Mouse (Mus musculus) embryonic facial prominence, embryonic 14.5 days (tissue): Measurements from ENCODE around the gene Lss. TPM values are rescaled to one million over a fixed set of nuclear protein-coding genes. Genes with fewer than 3 reads are reported as not detected.
A peak's percentile ranks its signal among the peaks of the same experiment; 100 is the strongest.

Source experiments
- ATAC-seq: fragments of 200-750 bp; cut with Nextera tagmentation; 2 replicates; pipeline ENCODE4 v1.8.0; 2017; ENCODE audit warnings: low read depth, moderate number of reproducible peaks, moderate TSS enrichment
- DNase-seq: peaks from one replicate; pipeline ENCODE4 v3.0.0-alpha.2; 2015; ENCODE audit warnings: low spot score
- H3K27ac ChIP-seq: fragments of 300-500 bp; sonication (generic); replicated peaks from 2 replicates; pipeline ENCODE4 v1.5.1; 2014; ENCODE audit warnings: low read depth, mild to moderate bottlenecking, low read length, moderate library complexity
- H3K27me3 ChIP-seq: fragments of 300-500 bp; sonication (generic); replicated peaks from 2 replicates; pipeline ENCODE4 v1.6.1; 2014; ENCODE audit warnings: low read length; ENCODE audit not compliant: control insufficient read depth, insufficient read depth
- H3K36me3 ChIP-seq: fragments of 300-500 bp; sonication (generic); 2 replicates; pipeline ENCODE4 v1.6.1; 2014; ENCODE audit warnings: low read length, mixed read lengths; ENCODE audit not compliant: control insufficient read depth, insufficient read depth
- H3K4me1 ChIP-seq: fragments of 300-500 bp; sonication (generic); 2 replicates; pipeline ENCODE4 v1.6.1; 2014; ENCODE audit warnings: antibody characterized with exemption, low read length; ENCODE audit not compliant: control insufficient read depth, insufficient read depth
- H3K4me2 ChIP-seq: fragments of 300-500 bp; sonication (generic); 2 replicates; pipeline ENCODE4 v1.6.1; 2014; ENCODE audit warnings: low read depth, mild to moderate bottlenecking, low read length, moderate library complexity, mixed read lengths
- H3K4me3 ChIP-seq: fragments of 300-500 bp; sonication (generic); 2 replicates; pipeline ENCODE4 v1.5.1; 2014; ENCODE audit warnings: low read depth, mild to moderate bottlenecking, low read length
- H3K9ac ChIP-seq: fragments of 300-500 bp; sonication (generic); 2 replicates; pipeline ENCODE4 v1.6.1; 2014; ENCODE audit warnings: low read depth, mild to moderate bottlenecking, low read length, moderate library complexity, mixed read lengths
- H3K9me3 ChIP-seq: fragments of 300-500 bp; sonication (generic); 2 replicates; pipeline ENCODE4 v1.6.1; 2016; ENCODE audit warnings: low read length; ENCODE audit not compliant: control insufficient read depth
- WGBS: fragments of 180-500 bp; shearing (Covaris S2); extraction: QIAGEN DNeasy Blood & Tissue Kit; methylation state at CpG from one replicate; pipeline ENCODE4 v1.1.7; 2014; 5-methylcytosine and 5-hydroxymethylcytosine counted together
- polyA plus RNA-seq: library from polyadenylated mRNA; unstranded; fragments of >200 nt; fragmentation: Nextera tagmentation; extraction: Ambion mirVana; gene quantifications from 2 replicates; pipeline ENCODE4 v1.2.1, GENCODE M21; 2014

Gene Lss
- polyA plus RNA-seq: 19.2 and 27.9 TPM in 2 replicates

DNA sequence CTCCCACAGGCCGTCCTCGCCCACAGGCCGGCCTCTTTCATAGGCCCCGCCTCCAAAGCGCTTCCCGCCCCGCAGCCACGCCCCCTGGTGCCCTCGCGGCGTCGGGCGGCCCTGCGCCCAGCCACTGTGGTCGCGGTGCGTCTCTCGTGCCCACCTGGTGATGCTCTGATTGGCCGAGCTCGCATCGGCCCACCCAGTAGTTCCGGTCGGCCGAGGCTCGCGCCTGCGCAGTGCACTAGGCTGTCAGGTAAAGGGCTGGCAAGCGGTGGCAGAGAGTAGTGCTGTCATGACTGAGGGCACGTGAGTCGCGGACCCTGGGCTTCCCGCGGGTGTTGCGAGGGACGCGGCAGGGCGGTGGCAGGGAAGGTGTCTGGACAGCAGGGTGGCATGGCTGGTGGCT is at the start of gene Lss:
Lss (plus strand) TSS at position 214 of the 400 bp plus-strand sequence.
- Histone ChIP-seq H3K4me3 (peak within 1 kb of the TSS; percentile 77), H3K36me3 (peaks cover 30% of the 10 kb centered on the region), H3K27me3 (no peaks in the 10 kb centered on the region), H3K4me2 (peak within 1 kb of the TSS; percentile 90), H3K9ac (peak within 1 kb of the TSS; percentile 76), H3K27ac (peak within 1 kb of the TSS; percentile 50), H3K9me3 (no peaks in the 10 kb centered on the region), H3K4me1 (no peaks in the 10 kb centered on the region)
- ATAC-seq: peak; percentile 100
- peak; percentile 98 for DNase-seq
- under 1% methylated on average over 20 of the region's 37 CpGs for WGBS

GRCm38 (mm10) chr10:76486302-76486701 is 45.1 kb upstream of the Lss start:
- Histone ChIP-seq H3K4me3 (no peak overlapping the region), H3K9ac (no peak overlapping the region), H3K4me2 (no peak overlapping the region), H3K27ac (no peak overlapping the region), H3K9me3 (no peaks in the 10 kb centered on the region), H3K36me3 (peaks cover 99% of the 10 kb centered on the region), H3K4me1 (no peaks in the 10 kb centered on the region), H3K27me3 (no peaks in the 10 kb centered on the region)
- DNase-seq: no peak
- no peak for ATAC-seq
- WGBS: 100% methylated on average over 2 of the region's 2 CpGs

GRCm38 (mm10) chr10:76488265-76488664 is 43.1 kb upstream of the Lss start:
- Histone ChIP-seq H3K4me1 (no peaks in the 10 kb centered on the region), H3K9me3 (no peaks in the 10 kb centered on the region), H3K9ac (no peak overlapping the region), H3K27ac (no peak overlapping the region), H3K4me3 (no peak overlapping the region), H3K36me3 (peaks cover 97% of the 10 kb centered on the region), H3K4me2 (no peak overlapping the region), H3K27me3 (no peaks in the 10 kb centered on the region)
- ATAC-seq (no peak), DNase-seq (no peak)
- over 99% methylated on average over 8 of the region's 8 CpGs for WGBS

DNA sequence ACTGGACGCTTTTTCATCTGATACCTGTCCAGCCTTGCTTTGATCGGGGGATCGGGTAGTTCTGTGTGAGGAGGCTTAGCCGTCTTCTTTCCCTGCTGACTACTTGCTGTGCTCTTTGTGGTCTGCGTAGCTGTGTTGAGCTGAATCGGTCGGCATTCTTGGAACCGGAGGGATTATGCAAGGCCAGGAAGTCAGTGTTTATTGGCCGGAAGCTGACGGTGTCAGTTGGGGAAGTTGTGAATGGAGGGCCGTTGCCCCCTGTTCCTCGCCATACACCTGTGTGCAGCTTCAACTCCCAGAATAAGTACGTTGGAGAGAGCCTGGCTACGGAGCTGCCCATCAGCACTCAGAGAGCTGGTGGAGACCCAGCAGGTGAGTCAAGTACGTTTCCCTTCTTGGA is 42.2 kb upstream of the Lss start:
- DNase-seq (no peak), ATAC-seq (no peak)
- H3K36me3 ChIP-seq: peaks cover 97% of the 10 kb centered on the region
- H3K4me1 ChIP-seq: no peaks in the 10 kb centered on the region
- H3K4me2 ChIP-seq: no peak overlapping the region
- H3K27me3 ChIP-seq: no peaks in the 10 kb centered on the region
- no peak overlapping the region for H3K9ac ChIP-seq
- 91% methylated on average over 15 of the region's 15 CpGs for WGBS
- H3K27ac ChIP-seq: no peak overlapping the region
- no peaks in the 10 kb centered on the region for H3K9me3 ChIP-seq
- H3K4me3 ChIP-seq: no peak overlapping the region

DNA sequence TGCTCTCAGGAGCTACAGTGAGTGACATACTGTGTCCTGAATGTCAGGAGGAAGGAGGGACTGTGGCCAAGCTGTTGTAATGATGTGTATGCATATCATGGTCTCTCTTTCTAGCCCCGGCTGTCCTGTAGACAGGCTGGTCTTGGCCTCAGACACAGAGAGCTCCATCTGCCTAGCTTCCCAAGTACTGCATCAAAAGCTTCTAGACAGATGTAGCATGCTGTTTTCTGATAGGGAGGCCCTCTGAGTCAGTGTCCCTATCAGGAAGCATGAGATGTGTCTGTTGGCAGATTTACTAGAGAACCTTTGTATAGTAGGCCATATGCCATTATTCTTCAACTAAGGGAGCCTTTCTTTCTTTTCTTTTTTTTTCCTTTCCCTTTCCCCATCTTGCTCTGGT is 37.9 kb upstream of the Lss start:
- no peak overlapping the region for H3K4me2 ChIP-seq
- no peak overlapping the region for H3K27ac ChIP-seq
- H3K36me3 ChIP-seq: peaks cover 90% of the 10 kb centered on the region
- H3K4me1 ChIP-seq: no peaks in the 10 kb centered on the region
- WGBS: 93% methylated on average over 1 of the region's 1 CpGs
- H3K9me3 ChIP-seq: no peaks in the 10 kb centered on the region
- no peak overlapping the region for H3K9ac ChIP-seq
- no peak overlapping the region for H3K4me3 ChIP-seq
- DNase-seq (no peak), ATAC-seq (no peak)
- no peaks in the 10 kb centered on the region for H3K27me3 ChIP-seq

DNA sequence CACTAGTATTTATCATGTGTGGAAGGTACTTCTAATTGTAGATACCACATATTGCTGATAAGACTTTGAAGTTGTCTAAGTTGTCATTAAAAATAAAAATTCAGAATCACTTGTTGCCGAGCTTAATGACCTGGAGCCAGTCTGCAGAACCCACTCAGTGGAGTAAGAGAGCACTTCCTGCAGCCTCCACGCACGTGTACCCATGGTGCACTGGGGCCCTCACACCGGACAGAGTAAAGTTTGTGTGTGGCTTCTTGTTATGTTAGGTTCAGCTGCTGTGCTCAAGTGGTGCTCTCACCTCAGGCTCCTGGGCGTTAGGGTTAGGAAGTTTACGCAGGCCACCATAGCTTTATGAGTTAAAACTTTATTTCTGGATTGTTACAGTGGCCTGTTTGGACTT is 35.9 kb upstream of the Lss start:
- H3K9me3 ChIP-seq: no peaks in the 10 kb centered on the region
- no peaks in the 10 kb centered on the region for H3K4me1 ChIP-seq
- H3K4me3 ChIP-seq: no peak overlapping the region
- DNase-seq: no peak
- H3K27me3 ChIP-seq: no peaks in the 10 kb centered on the region
- H3K9ac ChIP-seq: no peak overlapping the region
- H3K27ac ChIP-seq: no peak overlapping the region
- no peak for ATAC-seq
- 86% methylated on average over 6 of the region's 6 CpGs for WGBS
- no peak overlapping the region for H3K4me2 ChIP-seq
- peaks cover 89% of the 10 kb centered on the region for H3K36me3 ChIP-seq

DNA sequence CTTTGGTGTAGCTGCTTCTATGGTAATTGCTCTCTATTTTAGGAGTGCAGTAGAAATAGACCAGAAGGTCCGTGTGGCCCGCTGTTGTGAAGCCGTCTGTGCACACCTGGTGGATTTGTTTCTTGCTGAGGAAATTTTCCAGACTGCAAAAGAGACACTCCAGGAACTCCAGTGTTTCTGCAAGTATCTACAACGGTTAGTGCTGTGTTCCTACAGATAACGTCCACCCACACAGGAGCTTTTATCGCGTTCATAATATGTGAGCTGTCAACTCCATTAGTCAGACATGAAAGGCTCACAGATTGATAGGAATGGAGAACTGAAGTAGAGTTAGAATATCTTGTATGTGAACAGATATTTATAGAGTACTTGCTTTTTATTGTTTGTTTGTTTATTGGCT is 35.0 kb upstream of the Lss start:
- H3K4me1 ChIP-seq: no peaks in the 10 kb centered on the region
- 96% methylated on average over 7 of the region's 7 CpGs for WGBS
- DNase-seq (no peak), ATAC-seq (no peak)
- H3K9me3 ChIP-seq: no peaks in the 10 kb centered on the region
- H3K36me3 ChIP-seq: peaks cover 89% of the 10 kb centered on the region
- H3K9ac ChIP-seq: no peak overlapping the region
- H3K4me2 ChIP-seq: no peak overlapping the region
- no peaks in the 10 kb centered on the region for H3K27me3 ChIP-seq
- H3K4me3 ChIP-seq: no peak overlapping the region
- H3K27ac ChIP-seq: no peak overlapping the region

GRCm38 (mm10) chr10:76497522-76497921 is 33.9 kb upstream of the Lss start:
- WGBS: 94% methylated on average over 4 of the region's 4 CpGs
- Histone ChIP-seq H3K27ac (no peak overlapping the region), H3K4me1 (no peaks in the 10 kb centered on the region), H3K9me3 (no peaks in the 10 kb centered on the region), H3K27me3 (no peaks in the 10 kb centered on the region), H3K36me3 (peaks cover 92% of the 10 kb centered on the region), H3K4me3 (no peak overlapping the region), H3K4me2 (no peak overlapping the region), H3K9ac (no peak overlapping the region)
- ATAC-seq (no peak), DNase-seq (no peak)

DNA sequence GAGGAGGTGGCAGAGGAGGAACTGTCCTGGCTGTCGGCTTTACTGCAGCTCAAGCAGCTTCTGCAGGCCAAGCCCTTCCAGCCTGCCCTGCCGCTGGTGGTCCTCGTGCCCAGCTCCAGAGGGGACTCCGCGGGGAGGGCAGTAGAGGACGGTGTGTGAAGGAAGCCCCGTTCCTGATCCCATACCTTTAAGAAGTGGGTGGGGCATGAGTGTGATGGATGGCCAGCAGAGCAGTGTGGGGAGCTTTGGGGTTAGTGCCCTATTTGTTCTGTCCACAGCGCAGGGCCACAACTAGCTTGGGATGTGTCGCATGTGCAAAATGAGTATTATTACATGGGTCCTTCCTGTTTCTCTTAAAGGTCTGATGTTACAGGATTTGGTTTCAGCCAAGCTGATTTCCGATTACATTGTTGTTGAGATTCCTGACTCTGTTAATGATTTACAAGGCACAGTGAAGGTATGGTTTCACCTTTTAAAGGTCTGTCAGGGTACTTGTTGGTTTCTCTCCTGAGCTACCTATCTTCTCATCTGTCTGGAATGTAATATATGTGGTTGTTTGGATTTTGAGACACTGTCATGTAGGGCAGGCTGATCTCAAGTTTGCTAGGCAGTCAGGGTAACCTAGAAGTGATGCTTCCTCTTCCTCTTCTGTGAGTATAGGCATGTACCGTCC is 27.0 kb upstream of the Lss start:
- no peak overlapping the region for H3K9ac ChIP-seq
- H3K27me3 ChIP-seq: no peaks in the 10 kb centered on the region
- H3K36me3 ChIP-seq: peaks cover 92% of the 10 kb centered on the region
- no peak overlapping the region for H3K27ac ChIP-seq
- no peak for ATAC-seq
- no peaks in the 10 kb centered on the region for H3K4me1 ChIP-seq
- H3K4me3 ChIP-seq: no peak overlapping the region
- H3K9me3 ChIP-seq: no peaks in the 10 kb centered on the region
- DNase-seq: no peak
- WGBS: 90% methylated on average over 10 of the region's 11 CpGs
- H3K4me2 ChIP-seq: no peak overlapping the region
